Mouse (Mus musculus) E14TG2a.4 (cell line): ENCODE data around the gene Trim67.

Experiments used
- H3K27me3 ChIP-seq: 2 replicates; pipeline ENCODE4 v1.6.1; 2014; ENCODE audit warnings: low read length, control low read depth; ENCODE audit not compliant: insufficient read depth
- H3K36me3 ChIP-seq: 2 replicates; pipeline ENCODE4 v1.6.1; 2014; ENCODE audit warnings: low read length, control low read depth; ENCODE audit not compliant: insufficient read depth
- H3K4me1 ChIP-seq: replicated peaks from 2 replicates; pipeline ENCODE4 v1.6.1; 2014; ENCODE audit warnings: low read depth, low read length, control low read depth
- H3K4me3 ChIP-seq: replicated peaks from 2 replicates; pipeline ENCODE4 v1.5.1; 2014; ENCODE audit warnings: mild to moderate bottlenecking, low read length
- H3K9me3 ChIP-seq: 2 replicates; pipeline ENCODE4 v1.6.1; 2014; ENCODE audit warnings: low read length, control low read depth
- CTCF ChIP-seq: conservative IDR thresholded peaks from 2 replicates; pipeline ENCODE4 v1.5.1; 2014; ENCODE audit warnings: low read length
- NANOG ChIP-seq: IDR thresholded peaks from 2 replicates; pipeline ENCODE4 v1.6.1; 2014; ENCODE audit warnings: borderline replicate concordance, low read length, mixed read lengths
- POU5F1 ChIP-seq: IDR thresholded peaks from 2 replicates; pipeline ENCODE4 v1.6.1; 2014; ENCODE audit warnings: low read length, borderline replicate concordance

Gene Trim67

DNA sequence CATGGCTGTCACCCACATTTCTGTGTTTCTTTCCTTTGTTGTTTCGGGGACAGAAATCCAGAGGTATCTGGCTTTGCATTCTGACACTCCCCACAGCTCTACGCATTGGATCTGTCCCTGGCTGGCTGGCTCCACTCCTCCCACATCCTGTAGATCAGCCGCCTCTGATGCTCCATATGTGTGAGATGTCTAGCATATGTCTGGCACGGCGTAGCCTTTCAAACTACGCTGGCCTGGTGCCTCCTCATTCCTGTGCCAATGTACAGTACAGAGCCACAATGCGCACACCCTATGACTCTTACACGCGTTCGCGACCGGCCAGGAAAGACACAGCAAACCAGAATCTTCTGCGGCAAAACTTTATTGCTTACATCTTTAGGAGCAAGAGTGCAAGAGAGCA, 8.3 kb upstream of the Trim67 start:
- Histone ChIP-seq H3K4me3 (no peak overlapping the region), H3K27me3 (peaks cover 50% of the 10 kb centered on the region), H3K4me1 (peaks cover 17% of the 10 kb centered on the region), H3K9me3 (no peaks in the 10 kb centered on the region), H3K36me3 (no peaks in the 10 kb centered on the region)
- TF ChIP-seq CTCF (no peak), POU5F1 (no peak), NANOG (no peak)

- TF ChIP-seq POU5F1, result no peak
- no peak for TF ChIP-seq CTCF
- Histone ChIP-seq H3K36me3 (no peaks in the 10 kb centered on the region), H3K9me3 (no peaks in the 10 kb centered on the region), H3K4me3 (no peak overlapping the region), H3K4me1 (peaks cover 45% of the 10 kb centered on the region), H3K27me3 (peaks cover 84% of the 10 kb centered on the region)
Observed at GRCm38 (mm10) chr8:124790676-124791075, 2.2 kb upstream of the Trim67 start.

- Histone ChIP-seq H3K27me3 (peaks cover 85% of the 10 kb centered on the region), H3K36me3 (no peaks in the 10 kb centered on the region), H3K4me3 (peak overlapping the region; percentile 82), H3K4me1 (peaks cover 39% of the 10 kb centered on the region), H3K9me3 (no peaks in the 10 kb centered on the region)
- TF ChIP-seq POU5F1, result no peak
- TF ChIP-seq CTCF, result no peak
- TF ChIP-seq NANOG, result no peak
Observed at GRCm38 (mm10) chr8:124791751-124792150, 1.1 kb upstream of the Trim67 start.

DNA sequence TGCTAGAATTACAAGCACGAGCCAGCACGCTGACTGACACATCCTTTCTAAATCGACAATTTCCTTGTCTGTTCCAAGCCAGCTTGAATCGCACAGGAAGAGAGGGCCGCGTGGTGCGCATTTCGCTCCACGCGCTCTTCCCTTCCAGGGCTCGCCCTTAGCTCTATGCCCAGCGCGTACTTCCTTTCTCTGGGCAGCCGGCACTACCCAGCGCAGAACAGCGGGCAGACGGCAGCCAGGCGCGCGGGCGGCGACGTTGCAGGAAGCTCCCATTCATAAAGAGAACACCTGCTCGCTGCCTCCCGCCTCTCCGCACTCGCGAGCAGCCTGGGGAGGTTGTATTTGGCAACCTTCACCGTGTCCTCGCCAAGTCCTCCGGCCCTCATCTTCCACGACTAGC, 706 bp upstream of the Trim67 start:
- H3K27me3 ChIP-seq, result peaks cover 85% of the 10 kb centered on the region
- H3K4me1 ChIP-seq, result peaks cover 38% of the 10 kb centered on the region
- no peaks in the 10 kb centered on the region for H3K36me3 ChIP-seq
- no peaks in the 10 kb centered on the region for H3K9me3 ChIP-seq
- TF ChIP-seq POU5F1 (no peak), NANOG (no peak), CTCF (no peak)
- peak overlapping the region; percentile 82 for H3K4me3 ChIP-seq

- peak overlapping the region; percentile 82 for H3K4me3 ChIP-seq
- TF ChIP-seq POU5F1 (no peak), CTCF (no peak), NANOG (no peak)
- H3K4me1 ChIP-seq, result peaks cover 44% of the 10 kb centered on the region
- no peaks in the 10 kb centered on the region for H3K9me3 ChIP-seq
- H3K36me3 ChIP-seq, result no peaks in the 10 kb centered on the region
- peaks cover 88% of the 10 kb centered on the region for H3K27me3 ChIP-seq
Observed at GRCm38 (mm10) chr8:124793172-124793651, 320 bp downstream of the Trim67 start.

- peaks cover 90% of the 10 kb centered on the region for H3K27me3 ChIP-seq
- peaks cover 50% of the 10 kb centered on the region for H3K4me1 ChIP-seq
- no peaks in the 10 kb centered on the region for H3K36me3 ChIP-seq
- H3K4me3 ChIP-seq, result peak overlapping the region; percentile 82
- no peaks in the 10 kb centered on the region for H3K9me3 ChIP-seq
- TF ChIP-seq NANOG (no peak), CTCF (no peak), POU5F1 (no peak)
Observed at GRCm38 (mm10) chr8:124793661-124794485, 981 bp downstream of the Trim67 start.

- TF ChIP-seq CTCF (no peak; the same call in 1 of the 2 replicates), NANOG (no peak), POU5F1 (no peak)
- H3K4me3 ChIP-seq, result peak overlapping the region; percentile 82
- H3K4me1 ChIP-seq, result peaks cover 56% of the 10 kb centered on the region
- H3K27me3 ChIP-seq, result peaks cover 85% of the 10 kb centered on the region
- H3K9me3 ChIP-seq, result no peaks in the 10 kb centered on the region
- H3K36me3 ChIP-seq, result no peaks in the 10 kb centered on the region
Observed at GRCm38 (mm10) chr8:124794486-124794780, 1.5 kb downstream of the Trim67 start.

GRCm38 (mm10) chr8:124795781-124796488, 3.0 kb downstream of the Trim67 start:
- TF ChIP-seq CTCF (no peak), POU5F1 (no peak), NANOG (no peak)
- no peaks in the 10 kb centered on the region for H3K36me3 ChIP-seq
- H3K9me3 ChIP-seq, result no peaks in the 10 kb centered on the region
- H3K27me3 ChIP-seq, result peaks cover 71% of the 10 kb centered on the region
- H3K4me3 ChIP-seq, result 0 out of 2 replicates have a peak overlapping the region, but pooled peaks have one; percentile 17
- peaks cover 66% of the 10 kb centered on the region for H3K4me1 ChIP-seq

GRCm38 (mm10) chr8:124800542-124800941, 7.7 kb downstream of the Trim67 start:
- peaks cover 72% of the 10 kb centered on the region for H3K4me1 ChIP-seq
- H3K36me3 ChIP-seq, result no peaks in the 10 kb centered on the region
- H3K27me3 ChIP-seq, result peaks cover 34% of the 10 kb centered on the region
- TF ChIP-seq POU5F1 (no peak), NANOG (no peak), CTCF (no peak)
- H3K4me3 ChIP-seq, result no peak overlapping the region
- H3K9me3 ChIP-seq, result no peaks in the 10 kb centered on the region
